Mouse (Mus musculus) midbrain, embryonic 14.5 days (tissue): ENCODE results near the gene Vwf. TPM values are rescaled to one million over a fixed set of nuclear protein-coding genes. Genes with fewer than 3 reads are reported as not detected.

Source experiments
- ATAC-seq: fragments of 200-750 bp; cut with Nextera tagmentation; 2 replicates; pipeline ENCODE4 v1.8.0; 2017; ENCODE audit warnings: moderate number of reproducible peaks, moderate library complexity; ENCODE audit not compliant: low FRiP score, low TSS enrichment
- DNase-seq: peaks from one replicate; pipeline ENCODE4 v3.0.0-alpha.2; 2015
- H3K27ac ChIP-seq: fragments of 300-500 bp; sonication (generic); replicated peaks from 2 replicates; pipeline ENCODE4 v1.5.1; 2014; ENCODE audit warnings: mild to moderate bottlenecking, low read depth, low read length, moderate library complexity
- H3K27me3 ChIP-seq: fragments of 300-500 bp; sonication (generic); 2 replicates; pipeline ENCODE4 v1.6.1; 2014; ENCODE audit warnings: low read length, control low read depth, mixed read lengths; ENCODE audit not compliant: control insufficient read depth, insufficient read depth
- H3K36me3 ChIP-seq: fragments of 300-500 bp; sonication (generic); 2 replicates; pipeline ENCODE4 v1.6.1; 2014; ENCODE audit warnings: low read length, control low read depth; ENCODE audit not compliant: control insufficient read depth, insufficient read depth
- H3K4me1 ChIP-seq: fragments of 300-500 bp; sonication (generic); 2 replicates; pipeline ENCODE4 v1.6.1; 2014; ENCODE audit warnings: mild to moderate bottlenecking, antibody characterized with exemption, low read length, control low read depth; ENCODE audit not compliant: control insufficient read depth, insufficient read depth
- H3K4me2 ChIP-seq: fragments of 300-500 bp; sonication (generic); 2 replicates; pipeline ENCODE4 v1.6.1; 2014; ENCODE audit warnings: mild to moderate bottlenecking, low read length, moderate library complexity
- H3K4me3 ChIP-seq: fragments of 300-500 bp; sonication (generic); replicated peaks from 2 replicates; pipeline ENCODE4 v1.5.1; 2014; ENCODE audit warnings: low read depth, low read length
- H3K9ac ChIP-seq: fragments of 300-500 bp; sonication (generic); replicated peaks from 2 replicates; pipeline ENCODE4 v1.6.1; 2014; ENCODE audit warnings: mild to moderate bottlenecking, low read length, moderate library complexity
- H3K9me3 ChIP-seq: fragments of 300-500 bp; sonication (generic); 2 replicates; pipeline ENCODE4 v1.6.1; 2016; ENCODE audit warnings: low read length, control low read depth, mixed read lengths; ENCODE audit not compliant: control insufficient read depth
- WGBS: fragments of 180-500 bp; shearing (Covaris S2); extraction: QIAGEN DNeasy Blood & Tissue Kit; methylation state at CpG from one replicate; pipeline ENCODE4 v1.1.7; 2014; 5-methylcytosine and 5-hydroxymethylcytosine counted together
- polyA plus RNA-seq: library from polyadenylated mRNA; unstranded; fragments of >200 nt; fragmentation: Nextera tagmentation; extraction: Ambion mirVana; gene quantifications from 2 replicates; pipeline ENCODE4 v1.2.1, GENCODE M21; 2014

The Vwf gene
- polyA plus RNA-seq, 1 experiment from 2014 or later = 10.0 TPM

GRCm38 (mm10) chr6:125573189-125573928, 26.8 kb downstream of the Vwf start:
- peak overlapping the region; percentile 47 for H3K4me2 ChIP-seq

DNA sequence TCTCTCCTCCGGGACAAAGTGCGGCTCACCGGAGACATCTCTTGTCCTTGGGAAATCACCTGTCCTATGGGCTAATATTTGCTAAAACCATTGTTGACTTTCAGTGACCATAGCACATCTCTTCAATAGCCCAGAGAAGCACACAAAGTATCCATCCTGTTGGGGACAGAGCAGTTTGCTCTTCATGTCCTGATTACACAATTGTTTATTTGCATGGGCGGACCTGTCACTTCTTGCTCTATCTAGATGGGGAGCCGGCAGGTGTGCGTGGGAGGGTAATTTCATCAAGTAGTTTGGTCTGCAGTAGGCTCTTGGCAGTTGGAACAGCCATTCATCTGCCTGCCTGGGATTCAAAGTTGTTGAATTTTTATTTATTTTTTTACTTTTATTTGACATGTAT, 28.5 kb downstream of the Vwf start:
- Histone ChIP-seq H3K4me1 (peaks cover 7% of the 10 kb centered on the region; the same call in 1 of the 2 replicates), H3K9me3 (no peaks in the 10 kb centered on the region), H3K4me2 (no peak overlapping the region), H3K27ac (no peak overlapping the region), H3K9ac (no peak overlapping the region), H3K36me3 (no peaks in the 10 kb centered on the region), H3K27me3 (no peaks in the 10 kb centered on the region), H3K4me3 (no peak overlapping the region)
- WGBS = 94% methylated on average over 6 of the region's 6 CpGs
- DNase-seq (no peak), ATAC-seq (no peak)

More at GRCm38 (mm10) chr6:125573189-125573928, 26.8 kb downstream of the Vwf start:
- Histone ChIP-seq H3K27ac (no peak overlapping the region), H3K9ac (no peak overlapping the region), H3K27me3 (no peaks in the 10 kb centered on the region), H3K36me3 (no peaks in the 10 kb centered on the region), H3K4me3 (0 out of 2 replicates have a peak overlapping the region, but pooled peaks have one; percentile 9), H3K4me1 (peaks cover 7% of the 10 kb centered on the region; the same call in 1 of the 2 replicates), H3K9me3 (no peaks in the 10 kb centered on the region)
- WGBS = 9% methylated on average over 14 of the region's 14 CpGs
- ATAC-seq (peak; percentile 78; the same call in 1 of the 2 replicates), DNase-seq (peak; percentile 76)

DNA sequence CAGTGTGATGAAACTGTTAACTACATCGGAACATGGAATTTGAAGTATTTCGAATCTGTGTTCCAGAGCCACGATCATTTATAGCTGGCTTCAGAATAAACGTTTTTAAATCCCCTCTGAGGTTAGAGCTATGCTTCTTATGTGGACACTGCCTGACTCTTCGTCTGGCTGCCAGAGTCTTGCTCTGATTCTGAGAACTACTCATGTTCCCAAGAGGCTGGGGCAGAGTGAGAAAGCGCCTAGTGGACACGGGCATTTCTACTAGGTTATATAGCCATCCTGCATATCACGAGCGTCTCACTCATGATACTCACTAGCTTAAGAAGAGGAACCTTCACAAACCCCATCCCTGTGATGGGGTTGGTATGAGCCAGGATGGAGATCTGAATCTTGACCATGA, 30.7 kb downstream of the Vwf start:
- 91% methylated on average over 9 of the region's 9 CpGs for WGBS
- Histone ChIP-seq H3K4me1 (peaks cover 7% of the 10 kb centered on the region; the same call in 1 of the 2 replicates), H3K9ac (no peak overlapping the region), H3K4me2 (no peak overlapping the region), H3K27me3 (no peaks in the 10 kb centered on the region), H3K27ac (no peak overlapping the region), H3K36me3 (no peaks in the 10 kb centered on the region), H3K9me3 (no peaks in the 10 kb centered on the region), H3K4me3 (no peak overlapping the region)
- DNase-seq (no peak), ATAC-seq (no peak)

DNA sequence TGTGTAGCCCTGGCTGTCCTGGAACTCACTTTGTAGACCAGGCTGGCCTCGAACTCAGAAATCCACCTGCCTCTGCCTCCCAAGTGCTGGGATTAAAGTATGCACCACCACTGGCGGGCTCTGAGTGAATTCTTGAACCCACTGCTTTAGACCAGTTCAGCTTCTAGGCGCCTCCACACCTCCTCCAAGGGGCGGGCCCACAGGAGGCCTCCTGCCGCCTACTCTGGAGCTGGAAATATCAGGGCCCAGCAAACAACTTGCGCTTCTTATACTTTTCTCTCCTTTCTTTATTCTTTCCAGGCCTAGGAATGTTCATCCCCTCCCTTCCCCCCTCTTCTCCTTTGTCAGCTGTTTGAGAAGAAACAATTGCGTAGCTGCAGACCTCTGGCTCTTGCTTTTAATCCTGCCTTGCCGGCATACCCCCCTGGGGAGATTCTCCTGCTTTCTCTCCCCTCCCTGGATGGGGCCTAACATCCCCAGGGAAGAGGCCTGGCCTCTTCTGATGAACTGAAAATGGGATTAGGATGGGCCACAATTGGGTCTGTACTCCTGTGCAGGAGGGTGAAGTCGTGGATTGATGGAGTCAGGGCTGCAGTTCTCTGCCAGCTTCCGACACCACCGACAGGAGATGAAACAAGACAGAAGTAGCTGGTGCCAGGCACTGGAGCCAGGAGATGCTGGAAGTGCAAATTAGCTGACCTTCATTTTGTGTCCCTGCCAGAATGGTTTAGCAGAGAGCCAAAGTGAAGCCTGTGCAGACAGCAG, 31.5 kb downstream of the Vwf start:
- H3K4me1 ChIP-seq = peaks cover 1% of the 10 kb centered on the region; the same call in 1 of the 2 replicates
- no peaks in the 10 kb centered on the region for H3K36me3 ChIP-seq
- no peak overlapping the region for H3K9ac ChIP-seq
- 16% methylated on average over 11 of the region's 11 CpGs for WGBS
- H3K27ac ChIP-seq = peak overlapping the region; percentile 37; the same call in 1 of the 2 replicates
- H3K4me3 ChIP-seq = no peak overlapping the region
- ATAC-seq (peak; percentile 24; the same call in 1 of the 2 replicates), DNase-seq (peak; percentile 67)
- H3K4me2 ChIP-seq = no peak overlapping the region
- H3K27me3 ChIP-seq = no peaks in the 10 kb centered on the region
- H3K9me3 ChIP-seq = no peaks in the 10 kb centered on the region

DNA sequence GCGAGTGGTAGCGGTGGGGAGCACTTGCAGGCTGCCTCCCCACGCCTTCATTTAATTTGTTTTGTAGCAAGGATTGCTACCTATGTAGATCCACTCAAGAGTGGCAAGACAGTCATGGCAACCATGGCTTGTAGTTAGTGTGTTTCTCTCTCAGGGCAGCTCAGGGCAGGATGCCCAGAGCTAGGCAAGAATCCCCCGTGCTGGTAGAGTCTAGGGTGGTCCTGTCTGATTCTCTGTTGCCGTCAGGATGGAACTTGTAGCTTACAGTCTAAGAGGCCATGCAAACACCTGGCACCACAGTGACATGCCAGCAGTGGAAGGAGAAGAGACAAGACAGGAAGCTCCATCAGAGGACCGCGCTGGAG, 32.1 kb downstream of the Vwf start:
- DNase-seq = no peak
- Histone ChIP-seq H3K4me1 (no peaks in the 10 kb centered on the region), H3K4me3 (no peak overlapping the region), H3K27ac (no peak overlapping the region), H3K27me3 (no peaks in the 10 kb centered on the region), H3K9ac (no peak overlapping the region), H3K4me2 (no peak overlapping the region), H3K9me3 (no peaks in the 10 kb centered on the region), H3K36me3 (no peaks in the 10 kb centered on the region)
- 41% methylated on average over 7 of the region's 7 CpGs for WGBS
- no peak for ATAC-seq

GRCm38 (mm10) chr6:125579864-125580263, 33.3 kb downstream of the Vwf start:
- 93% methylated on average over 2 of the region's 2 CpGs for WGBS
- Histone ChIP-seq H3K4me3 (no peak overlapping the region), H3K4me1 (no peaks in the 10 kb centered on the region), H3K4me2 (no peak overlapping the region), H3K27me3 (no peaks in the 10 kb centered on the region), H3K27ac (no peak overlapping the region), H3K9me3 (no peaks in the 10 kb centered on the region), H3K9ac (no peak overlapping the region), H3K36me3 (no peaks in the 10 kb centered on the region)
- DNase-seq (no peak), ATAC-seq (no peak)

DNA sequence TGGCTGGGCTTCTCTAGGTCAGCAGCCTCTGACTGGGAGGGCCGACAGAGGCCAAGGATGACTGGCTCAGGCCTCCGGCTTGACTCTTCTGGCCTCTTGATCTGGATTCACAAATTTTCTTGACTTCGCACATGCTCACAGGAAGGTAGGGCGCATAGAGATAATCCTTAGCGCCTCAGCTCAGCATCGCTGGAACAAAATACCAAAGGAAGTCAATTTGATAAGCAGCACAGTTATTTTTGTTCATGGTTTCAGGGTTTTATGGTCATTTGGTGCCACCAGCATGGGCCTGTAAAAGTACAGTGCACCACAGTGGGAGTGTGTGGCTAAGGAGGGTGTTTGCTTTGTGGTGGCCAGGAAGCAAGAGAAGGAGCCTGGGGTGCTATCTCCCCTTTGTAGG, 37.1 kb downstream of the Vwf start:
- Histone ChIP-seq H3K9ac (no peak overlapping the region), H3K27ac (no peak overlapping the region), H3K4me3 (no peak overlapping the region), H3K9me3 (no peaks in the 10 kb centered on the region), H3K4me1 (peaks cover 11% of the 10 kb centered on the region; the same call in 1 of the 2 replicates), H3K36me3 (no peaks in the 10 kb centered on the region), H3K27me3 (no peaks in the 10 kb centered on the region), H3K4me2 (no peak overlapping the region)
- WGBS = 89% methylated on average over 6 of the region's 6 CpGs
- DNase-seq (no peak), ATAC-seq (no peak)

- Histone ChIP-seq H3K4me2 (no peak overlapping the region), H3K4me3 (no peak overlapping the region), H3K27ac (no peak overlapping the region), H3K4me1 (peaks cover 11% of the 10 kb centered on the region; the same call in 1 of the 2 replicates), H3K27me3 (no peaks in the 10 kb centered on the region), H3K9ac (no peak overlapping the region), H3K9me3 (no peaks in the 10 kb centered on the region), H3K36me3 (no peaks in the 10 kb centered on the region)
- 95% methylated on average over 15 of the region's 15 CpGs for whole genome bisulfite sequencing
- DNase-seq = no peak
- ATAC-seq = no peak
Measured at GRCm38 (mm10) chr6:125584266-125584665, 37.7 kb downstream of the Vwf start.
